Mouse (Mus musculus) heart, embryonic 15.5 days (tissue): Measurements from ENCODE around the gene Atp2b1. TPM values are rescaled to one million over a fixed set of nuclear protein-coding genes. Genes with fewer than 3 reads are reported as not detected.

Source experiments
- ATAC-seq: fragments of 200-750 bp; cut with Nextera tagmentation; replicated peaks from 2 replicates; pipeline ENCODE4 v1.8.0; 2017; ENCODE audit warnings: low read depth, moderate TSS enrichment; ENCODE audit not compliant: insufficient number of reproducible peaks, insufficient read depth, low FRiP score
- H3K27ac ChIP-seq: fragments of 300-500 bp; sonication (generic); 2 replicates; pipeline ENCODE4 v1.5.1; 2015; ENCODE audit warnings: mild to moderate bottlenecking, inconsistent platforms
- H3K27me3 ChIP-seq: fragments of 300-500 bp; sonication (generic); 2 replicates; pipeline ENCODE4 v1.6.1; 2015; ENCODE audit warnings: inconsistent platforms
- H3K36me3 ChIP-seq: fragments of 300-500 bp; sonication (generic); 2 replicates; pipeline ENCODE4 v1.6.1; 2015; ENCODE audit warnings: mild to moderate bottlenecking, inconsistent platforms
- H3K4me1 ChIP-seq: fragments of 300-500 bp; sonication (generic); replicated peaks from 2 replicates; pipeline ENCODE4 v1.6.1; 2015; ENCODE audit warnings: inconsistent platforms
- H3K4me2 ChIP-seq: fragments of 300-500 bp; sonication (generic); 2 replicates; pipeline ENCODE4 v1.6.1; 2015; ENCODE audit warnings: inconsistent platforms, mild to moderate bottlenecking, moderate library complexity
- H3K4me3 ChIP-seq: fragments of 300-500 bp; sonication (generic); 2 replicates; pipeline ENCODE4 v1.5.1; 2015; ENCODE audit warnings: mild to moderate bottlenecking, inconsistent platforms
- H3K9ac ChIP-seq: fragments of 300-500 bp; sonication (generic); 2 replicates; pipeline ENCODE4 v1.6.1; 2015; ENCODE audit warnings: mild to moderate bottlenecking, inconsistent platforms
- H3K9me3 ChIP-seq: fragments of 300-500 bp; sonication (generic); replicated peaks from 2 replicates; pipeline ENCODE4 v1.6.1; 2016; ENCODE audit warnings: inconsistent platforms
- whole genome bisulfite sequencing: fragments of 180-500 bp; shearing (Covaris S2); methylation state at CpG from one replicate; pipeline ENCODE4 v1.1.7; 2015; ENCODE audit warnings: mixed read lengths; 5-methylcytosine and 5-hydroxymethylcytosine counted together
- polyA plus RNA-seq: library from polyadenylated mRNA; unstranded; fragments of >200 nt; fragmentation: Nextera tagmentation; extraction: Ambion mirVana; gene quantifications from 2 replicates; pipeline ENCODE4 v1.2.1, GENCODE M21; 2015

Gene Atp2b1
- polyA plus RNA-seq, 1 experiment from 2014 or later = 87.1 TPM

DNA sequence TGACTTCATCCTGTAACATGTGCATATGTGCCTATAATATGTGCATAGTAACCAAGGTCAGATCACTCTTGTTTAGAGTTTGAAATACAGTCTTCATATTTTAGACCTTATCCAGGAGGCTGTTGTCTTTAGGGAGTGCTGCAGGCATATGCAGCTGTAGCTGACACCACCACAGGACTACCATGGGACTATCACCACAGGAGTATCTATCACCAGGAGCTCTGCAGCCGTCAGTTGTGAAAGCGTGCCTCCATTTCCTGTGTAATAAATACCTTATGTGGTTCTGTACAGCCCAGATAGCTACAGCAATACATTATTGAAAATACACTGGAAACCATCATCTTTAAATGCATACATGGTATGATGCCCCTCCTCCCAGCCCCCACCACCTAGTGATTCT is 33.0 kb downstream of the Atp2b1 start:
- Histone ChIP-seq H3K4me2 (no peak overlapping the region), H3K36me3 (no peaks in the 10 kb centered on the region), H3K4me1 (peaks cover 19% of the 10 kb centered on the region), H3K9me3 (no peaks in the 10 kb centered on the region), H3K4me3 (no peak overlapping the region), H3K9ac (no peak overlapping the region), H3K27ac (no peak overlapping the region), H3K27me3 (no peaks in the 10 kb centered on the region)
- 42% methylated on average over 2 of the region's 2 CpGs for WGBS
- no peak for ATAC-seq

GRCm38 (mm10) chr10:98948096-98948495 is 33.9 kb downstream of the Atp2b1 start:
- H3K9ac ChIP-seq = no peak overlapping the region
- no peak for ATAC-seq
- H3K4me1 ChIP-seq = peaks cover 19% of the 10 kb centered on the region
- no peaks in the 10 kb centered on the region for H3K27me3 ChIP-seq
- no peak overlapping the region for H3K4me2 ChIP-seq
- H3K9me3 ChIP-seq = no peaks in the 10 kb centered on the region
- no peak overlapping the region for H3K27ac ChIP-seq
- no peak overlapping the region for H3K4me3 ChIP-seq
- no peaks in the 10 kb centered on the region for H3K36me3 ChIP-seq
- WGBS = 81% methylated on average over 5 of the region's 5 CpGs

DNA sequence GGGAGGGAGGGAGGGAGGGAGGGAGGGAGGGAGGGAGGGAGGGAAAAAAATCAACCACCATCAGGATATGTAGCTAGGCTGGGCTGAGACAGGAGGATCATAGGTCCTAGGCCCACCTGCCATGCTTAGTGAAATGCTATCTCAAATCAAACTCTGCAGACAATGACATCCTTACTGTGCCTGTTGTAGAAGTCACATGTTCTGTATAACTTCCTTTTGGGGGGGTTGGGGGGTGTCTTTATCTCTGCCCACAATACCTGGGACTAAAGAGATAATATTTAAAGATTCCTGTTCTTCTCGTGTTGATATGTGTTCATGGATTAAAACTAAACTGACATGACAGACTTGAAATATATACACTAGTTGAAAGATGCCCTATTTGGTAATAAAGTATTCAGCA is 35.5 kb downstream of the Atp2b1 start:
- ATAC-seq = no peak
- Histone ChIP-seq H3K9me3 (no peaks in the 10 kb centered on the region), H3K27ac (no peak overlapping the region), H3K9ac (no peak overlapping the region), H3K4me2 (no peak overlapping the region), H3K36me3 (no peaks in the 10 kb centered on the region), H3K4me3 (no peak overlapping the region), H3K27me3 (no peaks in the 10 kb centered on the region), H3K4me1 (peaks cover 19% of the 10 kb centered on the region)
- 51% methylated on average over 1 of the region's 1 CpGs for WGBS

DNA sequence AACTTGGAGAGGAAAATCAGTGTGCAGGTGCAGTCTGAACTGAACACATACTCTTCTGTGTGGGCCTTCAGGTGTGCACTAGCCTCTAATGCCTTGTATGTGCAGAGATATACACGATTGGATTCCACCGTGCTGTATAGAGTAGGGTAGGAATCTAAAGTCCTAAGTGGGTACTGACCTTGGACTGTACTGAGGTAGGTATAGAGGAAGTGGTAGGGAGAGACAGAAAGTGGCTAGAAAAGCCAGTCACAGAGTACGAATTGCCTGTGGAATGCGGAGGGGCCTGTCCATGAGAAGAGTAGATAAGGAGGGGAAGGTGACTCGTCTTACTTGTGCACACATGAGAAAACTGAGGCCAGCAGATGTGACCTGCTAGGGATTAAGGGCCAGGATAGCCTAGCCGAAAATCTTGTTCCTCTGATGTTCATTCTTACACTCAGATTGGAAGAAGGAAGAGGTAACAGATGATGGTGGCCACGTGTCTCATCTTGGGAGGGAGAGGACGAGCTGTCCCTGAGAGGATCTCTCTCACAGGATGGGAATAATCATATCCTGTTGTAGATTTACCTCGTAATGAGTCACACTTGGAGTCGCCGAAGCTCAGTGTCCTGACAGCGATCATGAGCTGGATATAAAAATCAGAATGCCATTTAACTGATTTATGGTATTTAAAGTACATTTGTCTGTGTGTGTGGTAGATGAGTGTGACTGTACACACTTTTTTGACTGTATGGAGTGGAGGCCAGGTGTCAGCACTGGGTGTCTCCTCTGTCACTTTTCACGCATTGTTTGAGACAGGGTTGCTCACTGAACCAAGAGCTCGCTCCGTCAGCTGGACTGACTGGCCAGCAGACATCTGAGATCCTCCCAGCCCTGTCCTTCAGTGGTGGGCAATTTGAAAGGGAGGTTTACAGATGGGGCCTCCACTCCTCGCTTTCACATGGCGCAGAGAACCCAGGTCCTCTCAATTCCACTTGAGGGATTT is 37.4 kb downstream of the Atp2b1 start:
- Histone ChIP-seq H3K27ac (no peak overlapping the region), H3K4me2 (no peak overlapping the region), H3K4me3 (no peak overlapping the region), H3K9me3 (no peaks in the 10 kb centered on the region), H3K4me1 (peaks cover 19% of the 10 kb centered on the region), H3K9ac (no peak overlapping the region), H3K27me3 (no peaks in the 10 kb centered on the region), H3K36me3 (no peaks in the 10 kb centered on the region)
- 66% methylated on average over 17 of the region's 17 CpGs for WGBS
- ATAC-seq = no peak

GRCm38 (mm10) chr10:98954230-98954993 is 40.2 kb downstream of the Atp2b1 start:
- Histone ChIP-seq H3K4me2 (no peak overlapping the region), H3K9ac (no peak overlapping the region), H3K9me3 (no peaks in the 10 kb centered on the region), H3K4me1 (peaks cover 13% of the 10 kb centered on the region), H3K27me3 (no peaks in the 10 kb centered on the region), H3K4me3 (no peak overlapping the region), H3K27ac (no peak overlapping the region), H3K36me3 (no peaks in the 10 kb centered on the region)
- ATAC-seq = no peak
- 83% methylated on average over 12 of the region's 12 CpGs for WGBS

DNA sequence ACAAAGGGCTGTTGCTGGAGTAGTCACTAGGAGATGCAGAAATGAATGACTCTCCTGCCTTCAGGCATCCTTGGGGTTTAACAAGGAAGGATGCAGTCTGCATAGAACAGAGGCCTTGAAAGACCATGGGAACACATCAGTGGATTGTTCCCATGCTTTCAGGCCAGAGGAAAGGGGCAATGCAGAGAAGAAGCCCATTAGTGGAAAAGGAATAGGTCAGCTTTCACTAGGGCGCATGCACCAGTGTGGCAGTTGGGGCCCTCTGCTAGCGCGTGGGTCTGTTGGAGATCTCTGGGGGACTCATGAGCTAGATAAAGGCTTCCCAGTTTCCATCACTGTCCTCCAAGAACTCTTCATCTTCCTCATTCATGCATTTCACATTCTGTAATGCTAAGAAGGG is 41.9 kb downstream of the Atp2b1 start:
- H3K4me3 ChIP-seq = no peak overlapping the region
- no peak overlapping the region for H3K9ac ChIP-seq
- no peaks in the 10 kb centered on the region for H3K27me3 ChIP-seq
- H3K4me1 ChIP-seq = peaks cover 12% of the 10 kb centered on the region
- 83% methylated on average over 3 of the region's 3 CpGs for WGBS
- H3K27ac ChIP-seq = no peak overlapping the region
- no peak overlapping the region for H3K4me2 ChIP-seq
- no peaks in the 10 kb centered on the region for H3K36me3 ChIP-seq
- H3K9me3 ChIP-seq = no peaks in the 10 kb centered on the region
- no peak for ATAC-seq

DNA sequence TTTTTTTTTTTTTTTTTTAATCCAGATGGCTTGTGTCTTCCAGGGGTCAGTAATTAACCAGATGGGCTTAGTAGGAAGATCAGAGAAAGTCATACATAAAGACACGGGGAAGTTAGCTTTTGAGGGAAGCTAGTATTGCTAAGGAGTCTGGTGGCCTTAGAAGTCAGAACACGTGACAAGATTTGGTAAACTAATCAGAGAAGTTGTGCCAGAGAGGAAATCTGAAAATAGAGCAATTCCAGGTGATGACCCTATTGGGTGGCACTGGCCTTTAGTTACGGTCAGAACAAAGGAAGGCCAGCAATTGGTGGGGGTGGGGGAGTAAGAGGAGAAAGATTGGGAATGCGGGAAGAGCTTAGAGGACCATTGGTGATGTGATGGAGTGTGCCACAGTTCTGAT is 44.5 kb downstream of the Atp2b1 start:
- Histone ChIP-seq H3K36me3 (no peaks in the 10 kb centered on the region), H3K4me1 (peaks cover 12% of the 10 kb centered on the region; the same call in 1 of the 2 replicates), H3K27me3 (no peaks in the 10 kb centered on the region), H3K9ac (no peak overlapping the region), H3K27ac (no peak overlapping the region), H3K9me3 (no peaks in the 10 kb centered on the region), H3K4me2 (no peak overlapping the region), H3K4me3 (no peak overlapping the region)
- no peak for ATAC-seq
- WGBS = 78% methylated on average over 4 of the region's 4 CpGs

DNA sequence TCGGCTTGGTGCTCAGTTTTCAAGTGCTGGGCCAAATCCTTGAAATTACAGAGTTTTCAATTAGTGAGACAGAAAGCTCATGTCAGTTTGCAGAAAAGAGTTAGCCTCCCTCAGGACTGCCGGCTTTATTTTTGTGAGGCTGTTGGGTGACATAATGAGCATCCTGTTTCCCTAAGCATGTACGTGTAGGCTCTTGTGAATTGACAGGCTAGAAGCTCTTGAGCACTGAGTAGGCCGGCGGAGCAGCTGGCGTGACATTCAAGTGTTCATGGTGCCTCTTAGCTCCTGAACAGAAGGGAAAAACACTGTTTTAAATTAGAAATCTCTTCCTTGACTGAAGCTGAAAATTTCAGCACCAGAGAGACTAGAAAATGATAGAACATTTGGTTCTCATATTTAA is 45.2 kb downstream of the Atp2b1 start:
- Histone ChIP-seq H3K9me3 (no peaks in the 10 kb centered on the region), H3K27me3 (no peaks in the 10 kb centered on the region), H3K27ac (no peak overlapping the region), H3K9ac (no peak overlapping the region), H3K36me3 (no peaks in the 10 kb centered on the region), H3K4me1 (peaks cover 12% of the 10 kb centered on the region; the same call in 1 of the 2 replicates), H3K4me2 (no peak overlapping the region), H3K4me3 (no peak overlapping the region)
- WGBS = 37% methylated on average over 6 of the region's 6 CpGs
- no peak for ATAC-seq

- no peaks in the 10 kb centered on the region for H3K27me3 ChIP-seq
- no peak overlapping the region for H3K4me2 ChIP-seq
- no peak overlapping the region for H3K27ac ChIP-seq
- peaks cover 12% of the 10 kb centered on the region; the same call in 1 of the 2 replicates for H3K4me1 ChIP-seq
- H3K4me3 ChIP-seq = no peak overlapping the region
- H3K9ac ChIP-seq = no peak overlapping the region
- ATAC-seq = no peak
- WGBS = 49% methylated on average over 5 of the region's 5 CpGs
- no peaks in the 10 kb centered on the region for H3K9me3 ChIP-seq
- H3K36me3 ChIP-seq = no peaks in the 10 kb centered on the region
Measured at GRCm38 (mm10) chr10:98960911-98961310, 46.7 kb downstream of the Atp2b1 start.

- H3K27me3 ChIP-seq = no peaks in the 10 kb centered on the region
- no peak for ATAC-seq
- no peak overlapping the region for H3K27ac ChIP-seq
- no peaks in the 10 kb centered on the region for H3K9me3 ChIP-seq
- H3K4me3 ChIP-seq = no peak overlapping the region
- H3K4me2 ChIP-seq = no peak overlapping the region
- H3K36me3 ChIP-seq = no peaks in the 10 kb centered on the region
- 52% methylated on average over 8 of the region's 8 CpGs for WGBS
- no peak overlapping the region for H3K9ac ChIP-seq
- peaks cover 17% of the 10 kb centered on the region for H3K4me1 ChIP-seq
Measured at GRCm38 (mm10) chr10:98962092-98962491, 47.9 kb downstream of the Atp2b1 start.

DNA sequence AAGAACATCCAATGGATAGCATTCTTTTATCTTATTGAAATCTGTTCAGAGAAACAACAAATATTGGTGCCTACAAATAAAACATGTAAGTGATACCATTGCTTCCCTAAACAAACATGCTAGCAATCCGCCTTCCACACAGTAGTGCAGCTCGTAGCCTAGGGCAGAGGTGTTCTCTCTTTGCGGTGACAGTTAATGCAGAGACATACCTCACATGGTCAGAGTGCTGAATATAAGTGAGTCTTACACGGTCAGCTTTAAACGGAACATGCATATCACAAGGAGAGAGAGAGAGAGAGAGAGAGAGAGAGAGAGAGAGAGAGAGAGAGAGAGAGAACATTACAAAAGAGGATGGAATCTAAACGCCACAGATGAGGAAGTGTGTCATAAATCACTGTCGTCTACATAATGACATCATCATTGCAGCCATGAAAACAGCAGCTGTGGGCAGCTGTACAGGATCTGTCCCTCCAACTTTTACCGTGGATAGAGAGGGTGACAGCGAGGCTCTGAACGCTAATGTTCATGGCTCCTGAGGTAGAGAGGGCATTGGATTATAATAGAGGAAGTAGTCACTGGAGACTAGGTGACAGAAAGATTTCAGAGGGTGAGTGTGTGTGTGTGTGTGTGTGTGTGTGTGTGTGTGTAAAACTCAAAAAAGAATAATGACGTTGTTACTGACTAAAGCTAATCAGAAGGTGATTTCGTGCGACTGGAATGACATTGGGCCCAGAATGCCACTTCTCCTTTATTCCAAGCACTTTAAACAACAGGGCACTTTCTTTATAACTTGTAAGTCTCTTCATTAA is 52.4 kb downstream of the Atp2b1 start:
- H3K27ac ChIP-seq = peak overlapping the region; percentile 69
- ATAC-seq = no peak
- H3K36me3 ChIP-seq = peaks cover 8% of the 10 kb centered on the region; the same call in 1 of the 2 replicates
- peak overlapping the region; percentile 31; the same call in 1 of the 2 replicates for H3K4me2 ChIP-seq
- peaks cover 20% of the 10 kb centered on the region for H3K4me1 ChIP-seq
- WGBS = 38% methylated on average over 13 of the region's 13 CpGs
- H3K27me3 ChIP-seq = no peaks in the 10 kb centered on the region
- no peak overlapping the region for H3K9ac ChIP-seq
- H3K4me3 ChIP-seq = no peak overlapping the region
- H3K9me3 ChIP-seq = no peaks in the 10 kb centered on the region
